Mouse (Mus musculus) hematopoietic stem cell, adult 5-6 weeks (primary cell): ENCODE measurements around the gene Fance. TPM values are rescaled to one million over a fixed set of nuclear protein-coding genes. Genes with fewer than 3 reads are reported as not detected.

Experiments used
- ATAC-seq, 2 experiments: fragments of 125-278 bp in 1 of 2; replicated peaks in 1 of 2; 2 replicates each; pipeline ENCODE4 v1.8.0; 2016 to 2017; ENCODE audit warnings: inconsistent platforms in 2 of 2, mild to moderate bottlenecking in 2 of 2, moderate number of reproducible peaks in 2 of 2, low read depth in 1 of 2, moderate TSS enrichment in 1 of 2; ENCODE audit not compliant: low FRiP score in 2 of 2, poor library complexity in 2 of 2, severe bottlenecking in 2 of 2, insufficient read depth in 1 of 2, low TSS enrichment in 1 of 2
- total RNA-seq: library from RNA; stranded (forward); fragments of 172-1452, 232-1000 nt; gene quantifications from 2 replicates; pipeline ENCODE4 v1.2.3, GENCODE M21; 2017

Fance gene
- total RNA-seq, 1 experiment from 2014 or later, result 7.5 TPM

DNA sequence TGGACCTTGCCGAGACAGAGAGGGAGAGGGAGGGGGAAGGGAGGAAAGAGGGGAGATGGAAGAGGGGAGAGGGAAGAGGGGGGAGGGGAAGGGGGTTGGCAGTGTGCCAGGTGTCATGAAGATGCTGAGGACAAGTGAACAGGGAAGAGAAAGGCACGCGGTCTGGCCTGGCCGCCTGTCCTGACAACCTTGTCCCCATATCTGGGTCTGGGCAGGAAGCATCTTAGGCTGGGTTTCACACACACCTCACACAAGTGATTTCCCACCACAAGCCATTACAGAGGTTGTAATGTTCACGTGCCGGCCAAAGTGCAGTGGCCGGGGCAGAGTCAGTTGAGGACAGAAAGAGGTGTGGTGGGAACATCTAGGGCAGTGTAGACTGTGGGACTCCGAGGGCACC lies 25.7 kb upstream of the Fance start:
- peak; percentile 51 to 66 for ATAC-seq

DNA sequence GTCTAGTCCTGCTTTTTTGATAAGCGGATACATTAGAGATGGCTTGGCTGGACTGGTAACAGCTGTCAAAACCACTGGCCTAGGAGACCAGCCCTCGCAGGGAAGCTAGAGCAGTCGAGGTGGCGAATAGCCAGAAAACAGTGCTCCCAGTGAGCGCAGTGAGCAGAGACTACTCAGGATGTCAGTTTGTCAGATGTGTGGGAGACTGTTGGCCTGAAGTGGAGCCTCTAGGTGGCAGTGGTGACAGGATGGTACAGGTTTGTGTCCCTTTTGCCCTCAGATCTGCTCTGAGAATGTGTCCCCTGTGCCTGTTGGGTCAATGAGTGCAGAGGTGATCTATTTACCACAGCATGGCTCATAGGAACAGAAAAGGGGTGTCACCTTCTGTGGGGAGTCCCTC lies 25.3 kb upstream of the Fance start:
- ATAC-seq, result peak; percentile 37 to 60

DNA sequence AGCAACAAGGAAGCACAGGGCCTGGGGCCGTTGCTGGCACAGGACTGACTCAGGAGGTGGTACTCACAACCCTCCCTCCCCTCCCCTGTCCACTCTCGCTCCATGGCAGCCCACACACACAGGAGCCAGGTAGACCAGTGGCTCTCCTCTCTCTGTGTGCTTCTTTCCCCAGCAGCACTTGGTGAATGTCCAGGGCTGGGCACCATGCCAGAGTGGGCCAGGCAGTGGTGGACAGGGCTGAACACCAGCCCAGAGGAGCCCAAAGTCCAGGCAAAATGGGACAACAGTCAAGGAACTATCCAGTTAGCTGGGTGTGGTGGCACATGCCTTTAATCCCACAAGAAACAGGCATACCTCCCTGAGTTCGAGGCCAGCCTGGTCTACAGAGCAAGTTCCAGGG lies 23.1 kb upstream of the Fance start:
- no peak for ATAC-seq

DNA sequence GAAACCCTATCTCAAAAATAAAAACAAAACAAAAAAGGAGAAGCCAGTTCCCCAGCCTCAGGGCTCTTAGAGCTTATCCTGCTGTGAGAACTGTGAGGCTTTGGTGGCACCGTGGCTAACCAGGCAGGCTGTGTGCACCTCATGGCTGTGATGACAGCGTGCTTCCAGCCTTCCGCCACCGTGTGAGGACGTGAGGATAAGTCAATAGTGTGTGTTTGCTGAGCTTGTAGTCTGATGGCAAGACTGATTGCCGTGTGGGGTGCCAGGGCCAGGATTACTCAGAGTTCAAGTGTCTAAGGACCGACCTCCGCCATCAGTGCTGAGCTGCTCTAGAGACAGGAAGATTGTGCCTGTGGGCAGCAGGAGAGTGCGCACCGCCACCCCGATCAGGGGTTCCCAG lies 22.6 kb upstream of the Fance start:
- no peak for ATAC-seq

DNA sequence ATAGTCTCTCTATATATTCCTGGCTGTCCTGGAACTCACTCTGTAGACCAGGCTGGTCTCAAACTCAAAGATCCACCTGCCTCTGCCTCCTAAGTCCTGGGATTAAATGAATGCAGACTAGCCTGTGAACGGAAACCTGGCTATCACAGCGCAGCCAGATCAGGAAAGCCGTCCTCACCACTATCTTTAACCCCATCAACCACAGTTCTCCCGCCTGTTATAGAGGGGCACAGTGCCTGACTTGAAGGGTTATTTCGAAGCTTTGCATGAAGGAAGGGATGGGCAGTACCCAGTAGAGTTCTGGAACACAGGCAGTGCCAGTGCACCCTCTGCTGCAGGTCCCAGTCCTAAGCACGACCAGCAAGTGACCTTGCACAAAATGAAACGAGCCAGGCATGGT lies 22.0 kb upstream of the Fance start:
- peak; percentile 27 to 54 for ATAC-seq

DNA sequence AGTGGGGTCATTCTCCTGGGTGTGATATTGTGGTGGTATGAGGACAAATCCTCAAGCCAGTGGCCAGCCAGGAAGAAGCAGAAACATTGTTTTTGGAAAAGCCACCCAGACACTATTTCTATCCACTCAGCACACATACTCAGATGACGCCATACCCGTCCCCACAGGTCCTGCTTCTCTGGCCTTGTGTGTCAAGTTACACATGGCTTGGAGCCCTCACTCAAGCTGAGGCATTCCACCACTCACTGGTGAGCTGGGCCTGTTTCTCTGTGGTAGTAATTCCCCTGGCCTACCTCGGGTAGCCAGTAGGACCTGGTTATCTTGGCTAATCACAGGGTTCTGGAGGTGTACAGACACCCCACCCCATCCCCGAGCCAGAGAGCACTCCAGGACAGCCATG lies 19.6 kb upstream of the Fance start:
- no peak for ATAC-seq

DNA sequence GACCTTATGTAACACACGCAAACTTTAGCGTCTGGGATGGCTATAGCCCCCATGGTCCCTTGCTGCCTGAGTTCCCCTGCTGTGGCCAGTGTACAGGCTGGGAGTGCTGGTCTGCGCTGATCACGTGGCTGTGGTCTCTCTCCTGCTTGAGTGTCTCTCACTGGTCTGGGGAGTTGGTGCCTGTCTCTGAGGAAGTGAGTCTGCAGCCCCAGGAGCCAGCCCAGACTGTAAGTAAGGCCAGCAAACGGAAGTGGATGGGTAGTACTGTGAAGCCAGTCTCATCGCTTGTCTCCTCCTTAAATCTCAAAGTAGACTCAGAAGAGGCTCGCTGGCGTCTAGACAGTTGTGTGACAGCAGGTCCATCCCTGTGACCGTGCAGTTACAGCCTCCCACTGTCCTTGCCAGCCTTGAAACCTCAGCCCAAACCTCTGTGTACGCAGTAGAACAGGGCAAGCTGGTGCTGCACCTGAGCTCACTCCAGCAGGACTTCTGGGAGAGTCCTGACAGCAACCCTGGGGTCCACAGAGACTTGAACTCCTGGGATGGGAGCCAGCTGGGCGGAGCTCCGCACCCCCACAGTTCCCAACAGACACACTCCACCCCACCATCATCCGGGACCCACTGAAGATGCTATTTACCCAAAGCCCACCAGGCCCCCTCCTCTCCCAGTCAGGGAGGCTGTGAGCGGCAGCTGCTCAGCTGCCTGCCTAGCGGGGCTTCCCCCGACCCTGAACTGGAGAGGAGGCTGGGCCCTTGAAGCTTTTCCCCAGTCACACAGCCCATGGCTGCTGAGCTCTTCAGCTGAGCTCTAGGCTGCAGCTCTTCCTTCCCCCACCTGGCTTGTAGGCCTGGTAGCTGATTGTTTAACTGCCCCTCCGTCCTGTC lies 18.6 kb upstream of the Fance start:
- ATAC-seq, result peak; percentile 33 to 48; a peak in 2 of 4 replicates

DNA sequence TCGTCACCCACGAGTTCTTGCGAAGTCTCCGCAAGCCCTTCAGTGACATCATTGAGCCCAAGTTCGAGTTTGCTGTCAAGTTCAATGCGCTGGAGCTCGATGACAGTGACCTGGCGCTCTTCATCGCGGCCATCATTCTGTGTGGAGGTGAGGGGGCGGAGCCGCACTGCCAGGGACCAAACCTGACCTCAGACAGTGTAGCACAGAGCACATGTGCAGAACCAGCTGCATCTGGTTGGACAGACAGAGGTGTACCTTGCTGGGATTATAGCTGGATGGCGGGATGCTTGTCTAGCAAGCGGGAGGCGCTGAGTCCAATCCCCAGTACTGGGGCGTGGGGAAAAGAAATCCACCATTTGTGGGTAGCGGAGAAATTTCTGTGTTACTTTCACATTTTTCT lies 14.4 kb upstream of the Fance start:
- ATAC-seq, result no peak

DNA sequence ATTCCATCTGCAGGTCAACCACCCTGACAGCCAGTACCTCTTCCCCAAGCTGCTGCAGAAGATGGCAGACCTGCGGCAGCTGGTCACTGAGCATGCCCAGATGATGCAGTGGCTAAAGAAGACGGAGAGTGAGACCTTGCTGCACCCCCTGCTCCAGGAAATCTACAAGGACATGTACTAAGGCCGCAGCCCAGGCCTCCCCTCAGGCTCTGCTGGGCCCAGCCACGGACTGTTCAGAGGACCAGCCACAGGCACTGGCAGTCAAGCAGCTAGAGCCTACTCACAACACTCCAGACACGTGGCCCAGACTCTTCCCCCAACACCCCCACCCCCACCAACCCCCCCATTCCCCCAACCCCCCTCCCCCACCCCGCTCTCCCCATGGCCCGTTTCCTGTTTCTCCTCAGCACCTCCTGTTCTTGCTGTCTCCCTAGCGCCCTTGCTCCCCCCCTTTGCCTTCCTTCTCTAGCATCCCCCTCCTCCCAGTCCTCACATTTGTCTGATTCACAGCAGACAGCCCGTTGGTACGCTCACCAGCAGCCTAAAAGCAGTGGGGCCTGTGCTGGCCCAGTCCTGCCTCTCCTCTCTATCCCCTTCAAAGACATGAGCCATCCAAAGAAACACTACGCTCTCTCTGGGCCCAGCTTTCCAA lies 13.5 kb upstream of the Fance start:
- ATAC-seq, result no peak

DNA sequence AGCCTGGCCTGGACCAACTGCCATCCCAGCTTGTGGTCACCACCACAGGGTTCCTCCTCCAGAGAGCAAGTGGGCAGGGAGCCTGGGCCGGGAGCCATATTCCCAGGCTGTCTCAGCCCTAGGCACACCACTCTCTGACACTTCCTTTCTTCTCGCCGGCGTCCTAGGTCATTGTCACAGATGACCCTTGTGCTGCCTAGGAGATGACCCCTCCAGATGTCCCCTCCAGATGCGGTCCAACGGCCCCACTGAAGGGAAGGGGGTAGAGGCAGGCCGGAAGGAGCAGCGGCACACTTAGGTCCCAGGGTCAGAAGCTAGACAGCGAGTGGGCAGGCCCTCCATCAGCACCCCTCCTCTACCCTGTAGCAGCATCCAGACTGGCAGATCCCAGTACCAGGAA lies 13.0 kb upstream of the Fance start:
- no peak for ATAC-seq

DNA sequence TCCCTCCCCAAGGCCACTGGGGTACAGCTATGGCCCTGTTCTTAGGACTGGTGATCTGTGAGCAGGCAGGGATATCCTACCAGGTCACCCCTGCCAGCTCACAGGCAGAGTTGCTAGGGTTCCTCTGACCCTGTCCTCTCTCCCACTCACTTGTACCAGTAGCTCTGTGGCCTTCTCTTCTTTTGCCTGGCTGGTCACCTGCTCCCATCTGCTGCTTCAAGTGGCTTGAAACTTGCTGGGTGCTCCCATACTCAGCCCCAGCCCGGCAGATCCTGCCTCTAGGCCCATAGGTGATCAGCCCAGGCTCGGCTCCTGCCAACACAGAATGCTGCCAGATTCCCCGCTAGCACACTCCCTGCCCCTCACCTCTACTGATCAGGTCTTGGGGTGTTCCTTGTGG lies 12.5 kb upstream of the Fance start:
- ATAC-seq, result no peak

DNA sequence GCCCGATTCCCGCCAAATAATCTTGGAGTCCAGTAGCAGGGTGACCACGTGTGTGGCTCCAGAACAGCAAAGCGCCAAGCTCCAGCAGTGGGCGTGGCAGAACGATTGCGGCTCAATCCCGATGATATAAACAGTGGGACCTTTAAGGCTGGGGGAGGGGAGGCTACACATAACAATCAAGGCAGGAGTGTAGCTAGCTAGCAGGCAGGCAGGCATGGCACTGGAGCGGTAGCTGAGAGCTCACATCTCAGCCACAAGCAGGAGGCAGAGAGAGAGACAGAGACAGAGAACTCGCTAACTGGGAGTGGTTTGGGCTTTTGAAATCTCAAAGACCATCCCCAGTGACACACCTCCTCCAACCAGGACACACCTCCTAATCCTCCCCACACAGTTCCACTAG lies 8.1 kb upstream of the Fance start:
- ATAC-seq, result no peak

DNA sequence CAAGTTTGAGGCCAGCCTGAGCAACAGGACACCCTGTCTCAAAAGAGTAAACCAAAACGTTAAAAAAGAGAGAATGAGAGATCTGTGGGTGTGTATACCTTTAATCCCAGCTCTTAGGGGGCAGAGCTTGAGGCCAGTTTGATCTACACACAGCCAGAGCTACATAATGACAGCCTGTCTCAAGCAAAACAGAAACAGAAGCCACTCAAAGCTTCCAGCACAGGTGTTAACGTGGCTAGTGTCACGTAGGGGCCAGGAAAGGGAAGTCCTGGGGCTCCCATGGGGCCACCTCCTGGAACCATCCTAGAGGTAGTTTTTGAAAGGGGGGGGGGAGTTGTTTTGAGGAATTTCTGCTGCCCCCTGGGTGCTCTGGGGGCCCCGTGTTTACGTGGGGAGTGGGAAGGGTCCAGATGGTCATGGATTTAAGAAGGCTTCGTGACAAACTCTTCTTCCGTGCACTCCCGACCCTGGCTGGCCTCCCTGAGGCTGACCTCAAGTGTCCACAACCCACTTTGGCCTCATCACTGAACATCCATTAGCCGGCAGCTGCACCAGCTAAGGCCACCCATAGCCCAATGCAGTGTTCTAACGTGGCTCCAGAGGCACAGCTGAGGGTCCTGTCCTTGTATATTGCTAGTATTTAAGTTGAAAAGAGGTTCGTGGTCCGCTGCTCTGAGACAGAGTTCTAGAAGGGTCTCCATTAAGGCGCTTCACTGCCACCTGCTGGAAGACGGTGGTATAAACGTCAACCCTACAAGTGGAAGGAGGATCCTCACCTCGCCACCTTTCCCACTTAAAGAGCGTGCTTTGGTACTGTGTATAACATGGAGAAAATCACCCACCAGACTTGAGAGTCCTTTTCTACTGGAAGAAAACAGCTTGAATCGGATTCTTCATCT lies 4.8 kb upstream of the Fance start:
- ATAC-seq, result peak; percentile 47 to 60

DNA sequence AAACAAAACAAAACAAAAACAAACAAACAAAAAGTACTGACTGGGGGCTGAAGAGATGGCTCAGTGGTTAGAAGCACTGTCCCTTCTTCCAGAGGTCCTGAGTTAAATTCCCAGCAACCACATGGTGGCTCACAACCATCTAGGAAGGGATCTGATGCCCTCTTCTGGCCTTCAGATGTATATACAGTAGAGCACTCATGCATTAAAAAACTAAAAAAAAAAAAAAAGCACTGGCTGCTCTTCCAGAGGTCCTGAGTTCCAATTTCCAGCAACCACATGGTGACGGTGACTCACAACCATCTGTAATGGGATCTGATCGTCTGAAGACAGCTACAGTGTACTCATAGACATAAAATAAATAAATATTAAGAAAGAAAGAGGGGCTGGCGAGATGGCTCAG lies 2.5 kb upstream of the Fance start:
- no peak for ATAC-seq

DNA sequence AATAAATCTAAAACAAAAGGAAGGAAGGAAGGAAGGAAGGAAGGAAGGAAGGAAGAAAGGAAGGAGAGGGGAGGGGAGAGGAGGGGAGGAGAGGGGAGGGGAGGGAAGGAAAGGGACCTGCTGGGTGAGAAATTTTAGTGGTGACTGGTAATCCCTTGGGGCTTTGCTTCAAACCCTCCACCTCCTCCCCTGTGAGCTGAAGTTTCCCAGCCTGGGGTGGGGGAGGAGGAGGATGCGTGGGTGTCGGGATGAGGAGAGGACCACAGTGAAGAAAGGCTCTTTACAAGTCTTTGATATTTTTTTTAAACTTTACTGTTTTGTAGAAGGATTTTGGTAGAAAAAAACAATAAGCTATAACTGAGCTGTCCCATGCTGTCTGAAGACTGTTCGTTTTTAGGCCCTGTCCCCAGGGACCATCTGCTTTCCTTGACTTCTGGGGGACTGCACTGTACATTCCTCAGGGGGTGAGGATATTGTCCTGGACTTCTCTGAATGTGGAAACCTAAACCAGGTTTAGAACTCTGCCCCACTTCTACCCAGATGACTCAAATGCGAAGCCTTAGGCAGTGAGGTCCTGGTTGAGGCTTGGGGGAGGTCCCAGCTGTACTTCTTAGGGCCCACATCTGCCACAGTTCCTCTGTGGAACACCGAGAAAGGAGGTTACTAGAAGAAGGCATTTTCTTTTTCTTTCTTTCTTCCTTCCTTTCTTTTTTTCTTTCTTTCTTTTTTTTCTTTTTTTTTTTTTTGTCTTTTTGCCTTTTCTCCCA lies 1.8 kb upstream of the Fance start:
- no peak for ATAC-seq

DNA sequence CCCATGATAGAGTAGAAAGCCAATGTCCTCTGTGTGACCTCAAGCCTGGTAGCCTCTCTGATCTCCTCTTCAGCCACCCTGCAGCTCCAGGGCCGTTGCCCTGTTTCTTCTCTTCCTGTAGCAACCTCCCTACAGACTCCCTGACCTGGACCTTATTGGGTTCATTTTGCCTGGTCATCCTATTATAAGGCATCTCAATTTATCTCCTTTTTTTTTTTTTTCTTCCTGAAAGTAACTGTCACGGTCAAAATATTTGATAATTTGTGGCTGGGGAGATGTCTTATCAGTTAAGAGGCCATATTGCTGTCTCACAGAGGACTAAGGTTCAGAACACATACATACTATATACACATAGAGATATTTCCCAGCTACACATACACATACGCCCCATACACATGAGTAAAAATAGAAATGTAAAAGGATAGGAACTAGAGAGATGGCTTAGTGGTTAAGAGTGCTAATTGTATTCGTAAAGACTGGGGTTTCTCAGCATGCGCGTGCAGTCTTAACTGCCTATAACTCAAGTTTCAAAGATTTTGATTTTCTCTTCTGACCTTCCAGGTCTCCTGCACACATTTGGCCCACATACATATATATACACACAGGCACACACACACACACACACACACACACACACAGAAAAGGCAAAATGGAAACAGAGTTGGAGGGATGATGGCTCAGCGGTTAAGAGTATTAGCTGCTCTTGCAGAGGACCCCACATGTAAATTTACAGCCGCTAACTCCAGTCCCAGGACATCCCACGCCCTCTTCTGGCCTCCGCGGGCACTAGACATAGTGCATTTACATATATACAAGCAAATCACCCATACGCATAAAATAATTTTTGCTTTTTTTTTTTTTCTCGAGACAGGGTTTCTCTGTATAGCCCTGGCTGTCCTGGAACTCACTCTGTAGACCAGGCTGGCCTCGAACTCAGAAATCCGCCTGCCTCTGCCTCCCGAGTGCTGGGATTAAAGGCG lies 797 bp upstream of the Fance start:
- no peak; a peak in 1 of 4 replicates for ATAC-seq
